Mouse (Mus musculus) stomach, postnatal 0 days (tissue): Measurements from ENCODE around the gene Ubxn10.

Experiments used
- CTCF ChIP-seq: IDR thresholded peaks from 2 replicates; pipeline ENCODE4 v1.5.1; 2016; ENCODE audit warnings: antibody characterized with exemption, low read depth, mild to moderate bottlenecking, moderate library complexity
- EP300 ChIP-seq: optimal IDR thresholded peaks from 2 replicates; pipeline ENCODE3; 2016; ENCODE audit warnings: antibody characterized with exemption

GRCm38 (mm10) chr4:138706620-138707019 lies 30.3 kb downstream of the Ubxn10 start:
- TF ChIP-seq EP300 (no peak), CTCF (no peak)
